ENCODE assay signal across 23 mouse cellular contexts in the genomic region with DNA sequence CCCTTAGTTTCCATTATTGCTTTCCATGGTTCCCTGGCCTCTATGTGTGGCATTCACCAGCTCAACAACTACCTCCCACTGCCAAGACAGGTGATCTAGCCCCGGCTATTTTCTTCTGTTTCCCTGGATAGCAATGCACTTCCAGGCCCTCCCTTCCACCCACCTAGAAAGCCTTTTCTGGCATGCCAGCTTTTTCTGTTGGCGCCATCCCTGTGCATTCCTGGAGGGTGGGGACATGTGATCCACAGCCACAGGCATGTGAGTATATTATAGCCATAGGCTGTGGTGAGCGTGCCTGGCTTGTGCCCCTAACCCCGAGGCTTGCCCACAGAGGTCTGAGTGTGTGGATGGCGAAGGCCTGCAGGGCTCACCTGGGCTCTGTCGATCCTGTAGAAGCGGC. TPM values are rescaled to one million over a fixed set of nuclear protein-coding genes. Genes with fewer than 3 reads are reported as not detected.
DNase-seq lines count a peak whose midpoint lies in the region; ATAC-seq and TF ChIP-seq lines count a peak whose summit lies in the region.
"Had no signal": no experiment of that assay in that cellular context is flagged by ENCODE, and none has a peak within 500 bp of the region (broad histone marks: within the 10 kb centered on the region; RNA-seq: fewer than 3 reads in every experiment).

No protein-coding gene starts in this region.

- ATAC-seq in frontal cortex, adult (ENCODE audit: low TSS enrichment) = peak; percentile 60
- ATAC-seq: activated CD4-positive, CD25-positive, alpha-beta regulatory T cell, adult 4 months; inflammation-experienced regulatory T-cells, adult 6 months; midbrain, embryonic 13.5 days had no signal

- intact Hi-C loops in left cerebral cortex, adult 2 months (cut with DNase I) = no loop called here

- no peak overlapping the region for H3K4me3 ChIP-seq in left cerebral cortex, adult 2 months
- H3K4me3 ChIP-seq: hindbrain, embryonic 12.5 days; limb, embryonic 15.5 days; midbrain, embryonic 13.5 days had no signal

- H3K27ac ChIP-seq in left cerebral cortex, adult 2 months = peak overlapping the region; percentile 80
- H3K27ac ChIP-seq: hindbrain, embryonic 12.5 days; limb, embryonic 15.5 days; liver, embryonic 14.5 days; midbrain, embryonic 13.5 days had no signal

- peak; percentile 16 for DNase-seq in cerebellum, adult 11 months
- no peak for DNase-seq in cerebellum, adult 18-20 months
- DNase-seq in frontal cortex, postnatal 25 days (ENCODE audit: low spot score in 2 of 2) = no peak
- DNase-seq in left cerebral cortex, adult 2 months (ENCODE audit: extremely low spot score in 1 of 2, low spot score in 2 of 2) = peak in 1 of 2 experiments; percentile 65
- DNase-seq in left cerebral cortex, adult 11 months (ENCODE audit: low spot score) = no peak
- peak; percentile 68 for DNase-seq in right cerebral cortex, postnatal 25 days
- DNase-seq: adrenal gland, adult 8-10 months; gastrocnemius, postnatal 36 days; kidney, adult 18-20 months; kidney, postnatal 4 days; layer of hippocampus, adult 9-11 months; left cerebral cortex, postnatal 4 days; lung, embryonic 14.5 days; thymus, adult 18-20 months had no signal

- no peak for TF ChIP-seq CTCF in left cerebral cortex, adult 2 months (IDR thresholded peaks at IDR 0.05)

RNA-seq across cellular contexts. Expression of gene Mdk, which starts 4.1 kb away (rescaled TPM):
- total RNA-seq in left cerebral cortex, adult 2 months (2021) = 10 to 100 TPM; 16.5 to 21.5 TPM

RNA-seq across cellular contexts. Expression of gene Chrm4, which starts 9.1 kb away (rescaled TPM):
- total RNA-seq in left cerebral cortex, adult 2 months (2021) = 10 to 100 TPM; 47.9 to 59.9 TPM
- total RNA-seq: gastrocnemius, postnatal 36 days; megakaryocyte, adult 5-6 weeks had no signal

RNA-seq across cellular contexts. Expression of gene Gm9821, which starts 9.3 kb away (rescaled TPM):
- not detected for total RNA-seq in left cerebral cortex, adult 2 months (2021)
- total RNA-seq: adrenal gland, adult 8-10 months; gastrocnemius, postnatal 36 days; left cerebral cortex, adult 8-10 months; left cerebral cortex, postnatal 4 days; megakaryocyte, adult 5-6 weeks had no signal

RNA-seq across cellular contexts. Expression of gene Dgkz, which starts 39.5 kb away (rescaled TPM):
- 100 to 1,000 TPM; 553 to 561 TPM for total RNA-seq in left cerebral cortex, adult 2 months (2021)

Comparison
In these comparisons a context has a peak if more than half of its experiments do, and no peak if none do; other contexts are left out.
1. DNase-seq: peak in cerebellum, adult 11 months (single experiment) and right cerebral cortex, postnatal 25 days (single experiment); none in cerebellum, adult 18-20 months (0 of 2), frontal cortex, postnatal 25 days (0 of 2) and left cerebral cortex, adult 11 months (single experiment).